Mouse (Mus musculus): ENCODE data around the gene Apcs. TPM values are rescaled to one million over a fixed set of nuclear protein-coding genes. Genes with fewer than 3 reads are reported as not detected.

Apcs gene
- not detected for total RNA-seq (2023)

DNA sequence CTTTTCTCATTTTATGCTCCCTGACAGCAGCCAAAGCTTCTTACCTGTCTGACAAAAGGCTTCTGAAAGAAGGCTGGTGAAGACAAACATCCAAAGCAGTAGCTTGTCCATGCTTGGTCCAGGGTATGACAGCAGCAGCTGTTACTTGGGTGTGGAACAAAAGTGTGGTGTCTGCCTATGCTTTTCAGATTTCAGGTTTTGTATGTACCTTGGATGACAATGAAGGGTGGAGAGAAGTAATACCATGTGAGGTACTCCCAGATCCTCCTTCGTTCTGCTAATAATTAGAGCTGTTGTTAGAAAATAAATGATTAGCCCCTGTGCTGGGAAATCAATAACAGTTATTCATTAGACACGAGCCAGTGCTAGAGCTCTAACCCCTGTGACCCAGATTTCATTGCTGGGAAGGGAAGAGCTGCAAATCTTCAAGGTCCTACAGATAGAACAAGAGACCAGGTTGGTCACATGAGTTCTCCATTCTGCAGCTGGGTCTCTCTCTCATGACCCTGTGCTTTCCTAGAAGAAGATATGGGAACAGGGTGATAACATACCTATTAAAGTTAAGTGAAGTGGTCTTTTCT, at the start of gene Apcs:
TSS of gene Apcs (minus strand) at position 265 of the 581 bp plus-strand sequence.

Other genes with a start within 250 kb of the Apcs start
- not detected for gene Crp, start 197.0 kb downstream of the Apcs start, total RNA-seq (2023)
- gene Olfr16, start 55.4 kb upstream of the Apcs start, total RNA-seq (2023), result not detected
- gene Olfr1408, start 242.3 kb upstream of the Apcs start, total RNA-seq (2023), result not detected

Measured in T-cell, adult 66 days (primary cell).